Comparison of ENCODE assay signal across 8 mouse cellular contexts in genomic region chr2:31460025-31460571, GRCm38 (mm10). TPM values are rescaled to one million over a fixed set of nuclear protein-coding genes. Genes with fewer than 3 reads are reported as not detected.
DNase-seq lines count a peak whose midpoint lies in the region; ATAC-seq and TF ChIP-seq lines count a peak whose summit lies in the region.

No protein-coding gene starts in this region.

- DNase-seq in gastrocnemius, adult 2 months: no peak
- DNase-seq in gastrocnemius, adult 8-10 months (ENCODE audit: low spot score in 2 of 2): no peak
- peak; percentile 64 for DNase-seq in R1 (ENCODE audit: low read depth, low spot score)
- peak; percentile 66 for DNase-seq in forebrain, embryonic 14.5 days (ENCODE audit: low spot score)
- peak; percentile 72 for DNase-seq in lung, postnatal 10 days
- DNase-seq in retina, postnatal 1 day: peak; percentile 82
- DNase-seq in layer of hippocampus, postnatal 25 days (ENCODE audit: extremely low spot score in 1 of 2, low spot score in 1 of 2): no peak

- peak overlapping the region; percentile 59 for H3K9ac ChIP-seq in forebrain, embryonic 14.5 days (ENCODE audit: low read length)
- peak overlapping the region; percentile 54 for H3K9ac ChIP-seq in kidney, embryonic 14.5 days (ENCODE audit: low read depth, low read length)

- intact Hi-C loops in gastrocnemius, adult 2 months (cut with DNase I): no loop called here

- peak; percentile 48 for TF ChIP-seq CTCF in gastrocnemius, adult 2 months (IDR thresholded peaks at IDR 0.05)

- H3K9me3 ChIP-seq in forebrain, embryonic 14.5 days (replicated peaks; ENCODE audit: control insufficient read depth, low read length): no peaks in the 10 kb centered on the region
- H3K9me3 ChIP-seq in kidney, embryonic 14.5 days (ENCODE audit: control insufficient read depth, low read length): no peaks in the 10 kb centered on the region

- no peak overlapping the region for H3K27ac ChIP-seq in gastrocnemius, adult 2 months
- H3K27ac ChIP-seq in forebrain, embryonic 14.5 days (ENCODE audit: low read depth, low read length): no peak overlapping the region
- no peak overlapping the region for H3K27ac ChIP-seq in kidney, embryonic 14.5 days (ENCODE audit: low read depth, low read length)

- peak; percentile 72 for ATAC-seq in forebrain, embryonic 14.5 days
- peak; percentile 65; the same call in 1 of the 2 replicates for ATAC-seq in kidney, embryonic 14.5 days (ENCODE audit: low FRiP score, low TSS enrichment)

- 1% methylated on average over 48 of the region's 48 CpGs for WGBS in forebrain, embryonic 14.5 days
- WGBS in kidney, embryonic 14.5 days: 1% methylated on average over 48 of the region's 48 CpGs

- H3K4me2 ChIP-seq in forebrain, embryonic 14.5 days (ENCODE audit: low read length): peak overlapping the region; percentile 62
- H3K4me2 ChIP-seq in kidney, embryonic 14.5 days (replicated peaks; ENCODE audit: low read depth, low read length): peak overlapping the region; percentile 80

- H3K27me3 ChIP-seq in forebrain, embryonic 14.5 days (replicated peaks; ENCODE audit: control insufficient read depth, insufficient read depth, low read length): peaks cover 34% of the 10 kb centered on the region
- H3K27me3 ChIP-seq in kidney, embryonic 14.5 days (ENCODE audit: control insufficient read depth, insufficient read depth, low read length): peaks cover 19% of the 10 kb centered on the region

- H3K4me1 ChIP-seq in forebrain, embryonic 14.5 days (ENCODE audit: control insufficient read depth, insufficient read depth, low read length): no peaks in the 10 kb centered on the region
- peaks cover 8% of the 10 kb centered on the region; the same call in 1 of the 2 replicates for H3K4me1 ChIP-seq in kidney, embryonic 14.5 days (ENCODE audit: control insufficient read depth, insufficient read depth, low read length)

- no peaks in the 10 kb centered on the region for H3K36me3 ChIP-seq in forebrain, embryonic 14.5 days (ENCODE audit: control insufficient read depth, insufficient read depth, low read length)
- H3K36me3 ChIP-seq in kidney, embryonic 14.5 days (ENCODE audit: control insufficient read depth, insufficient read depth, low read length): no peaks in the 10 kb centered on the region

- peak overlapping the region; percentile 57 for H3K4me3 ChIP-seq in gastrocnemius, adult 2 months
- peak overlapping the region; percentile 36 for H3K4me3 ChIP-seq in forebrain, embryonic 14.5 days (ENCODE audit: low read depth, low read length)
- peak overlapping the region; percentile 41 for H3K4me3 ChIP-seq in kidney, embryonic 14.5 days (ENCODE audit: low read length)

RNA-seq across cellular contexts. Expression of gene Ass1, which starts 9.9 kb away (rescaled TPM):
- total RNA-seq in gastrocnemius, adult 2 months (2021): 1 to 10 TPM; 2.6 to 3.9 TPM
- total RNA-seq in gastrocnemius, adult 8-10 months (2022): 1 to 10 TPM; 2.4 to 4.4 (median 3.3) TPM
- 6.3 and 6.9 TPM in 2 replicates for polyA plus RNA-seq in forebrain, embryonic 14.5 days (2014; fragmentation: Nextera tagmentation; extraction: Ambion mirVana)
- polyA plus RNA-seq in kidney, embryonic 14.5 days (2014; fragmentation: Nextera tagmentation; extraction: Ambion mirVana): 13.8 and 20.3 TPM in 2 replicates
- 10 to 100 TPM; 17.7 to 20.8 TPM for total RNA-seq in layer of hippocampus, postnatal 25 days (2021)

Comparison
In these comparisons a context has a peak if more than half of its experiments do, and no peak if none do; other contexts are left out.
1. DNase-seq: peak in R1 (single experiment), forebrain, embryonic 14.5 days (single experiment), lung, postnatal 10 days (single experiment) and retina, postnatal 1 day (single experiment); none in gastrocnemius, adult 2 months (single experiment), gastrocnemius, adult 8-10 months (0 of 2) and layer of hippocampus, postnatal 25 days (0 of 2).
2. Peak in every context shown above with its lines, with median percentiles within 50 percentile points of each other: H3K4me3 ChIP-seq.